Mouse (Mus musculus) kidney, embryonic 15.5 days (tissue): Measurements from ENCODE around the gene Ing4. TPM values are rescaled to one million over a fixed set of nuclear protein-coding genes. Genes with fewer than 3 reads are reported as not detected.

Experiments
- ATAC-seq: fragments of 200-750 bp; cut with Nextera tagmentation; replicated peaks from 2 replicates; pipeline ENCODE4 v1.8.0; 2017; ENCODE audit warnings: moderate TSS enrichment; ENCODE audit not compliant: low FRiP score
- H3K27ac ChIP-seq: fragments of 300-500 bp; sonication (generic); 2 replicates; pipeline ENCODE4 v1.5.1; 2015; ENCODE audit warnings: mild to moderate bottlenecking, inconsistent platforms
- H3K27me3 ChIP-seq: fragments of 300-500 bp; sonication (generic); 2 replicates; pipeline ENCODE4 v1.6.1; 2015; ENCODE audit warnings: inconsistent platforms
- H3K36me3 ChIP-seq: fragments of 300-500 bp; sonication (generic); 2 replicates; pipeline ENCODE4 v1.6.1; 2015; ENCODE audit warnings: inconsistent platforms
- H3K4me1 ChIP-seq: fragments of 300-500 bp; sonication (generic); 2 replicates; pipeline ENCODE4 v1.6.1; 2015; ENCODE audit warnings: inconsistent platforms
- H3K4me2 ChIP-seq: fragments of 300-500 bp; sonication (generic); 2 replicates; pipeline ENCODE4 v1.6.1; 2015; ENCODE audit warnings: moderate library complexity, mild to moderate bottlenecking, inconsistent platforms
- H3K4me3 ChIP-seq: fragments of 300-500 bp; sonication (generic); replicated peaks from 2 replicates; pipeline ENCODE4 v1.5.1; 2015; ENCODE audit warnings: mild to moderate bottlenecking, inconsistent platforms
- H3K9ac ChIP-seq: fragments of 300-500 bp; sonication (generic); 2 replicates; pipeline ENCODE4 v1.6.1; 2015; ENCODE audit warnings: mild to moderate bottlenecking, inconsistent platforms
- H3K9me3 ChIP-seq: fragments of 300-500 bp; sonication (generic); replicated peaks from 2 replicates; pipeline ENCODE4 v1.6.1; 2016; ENCODE audit warnings: inconsistent platforms
- WGBS: fragments of 180-500 bp; shearing (Covaris S2); methylation state at CpG from one replicate; pipeline ENCODE4 v1.1.7; 2015; ENCODE audit warnings: mixed read lengths; 5-methylcytosine and 5-hydroxymethylcytosine counted together
- microRNA-seq: library from miRNA; unstranded; fragments of <30 nt; microRNA quantifications from one replicate; pipeline ENCODE4, GENCODE M21; 2016
- polyA plus RNA-seq: library from polyadenylated mRNA; unstranded; fragments of >200 nt; fragmentation: Nextera tagmentation; extraction: Ambion mirVana; gene quantifications from 2 replicates; pipeline ENCODE4 v1.2.1, GENCODE M21; 2015

Gene Ing4
- polyA plus RNA-seq, 1 experiment from 2014 or later, result 138 TPM

GRCm38 (mm10) chr6:125095391-125096278 is 56.1 kb downstream of the Ing4 start, which contains the start of gene Chd4:
TSS of gene Chd4 (plus strand) at chr6:125095981.
- H3K9me3 ChIP-seq, result no peaks in the 10 kb centered on the region
- peak within 1 kb of the TSS; percentile 87 for H3K4me2 ChIP-seq
- no peaks in the 10 kb centered on the region for H3K27me3 ChIP-seq
- H3K27ac ChIP-seq, result peak within 1 kb of the TSS; percentile 99
- peak within 1 kb of the TSS; percentile 85 for H3K9ac ChIP-seq
- H3K4me1 ChIP-seq, result peaks cover 51% of the 10 kb centered on the region
- H3K36me3 ChIP-seq, result peaks cover 27% of the 10 kb centered on the region
- peak; percentile 79 for ATAC-seq
- H3K4me3 ChIP-seq, result peak within 1 kb of the TSS; percentile 97
- WGBS, result 2% methylated on average over 45 of the region's 45 CpGs

- Histone ChIP-seq H3K9me3 (no peaks in the 10 kb centered on the region), H3K36me3 (peaks cover 33% of the 10 kb centered on the region), H3K4me2 (peak overlapping the region; percentile 87), H3K4me1 (peaks cover 52% of the 10 kb centered on the region), H3K4me3 (peak overlapping the region; percentile 97), H3K27ac (peak overlapping the region; percentile 99), H3K27me3 (no peaks in the 10 kb centered on the region), H3K9ac (peak overlapping the region; percentile 85)
- WGBS, result 0% methylated on average over 12 of the region's 32 CpGs
- ATAC-seq, result no peak; the same call in 1 of the 2 replicates
These were observed 56.7 kb downstream of the Ing4 start for GRCm38 (mm10) chr6:125096279-125096596.

- Histone ChIP-seq H3K4me3 (peak overlapping the region; percentile 97), H3K9me3 (no peaks in the 10 kb centered on the region), H3K4me1 (peaks cover 54% of the 10 kb centered on the region), H3K27me3 (no peaks in the 10 kb centered on the region), H3K9ac (peak overlapping the region; percentile 85), H3K4me2 (peak overlapping the region; percentile 87), H3K36me3 (peaks cover 38% of the 10 kb centered on the region), H3K27ac (peak overlapping the region; percentile 99)
- WGBS, result under 1% methylated on average over 43 of the region's 44 CpGs
- peak; percentile 65 for ATAC-seq
These were observed 57.2 kb downstream of the Ing4 start for GRCm38 (mm10) chr6:125096597-125097345.

GRCm38 (mm10) chr6:125097346-125097689 is 57.8 kb downstream of the Ing4 start:
- under 1% methylated on average over 12 of the region's 12 CpGs for WGBS
- no peaks in the 10 kb centered on the region for H3K27me3 ChIP-seq
- ATAC-seq, result peak; percentile 19
- H3K36me3 ChIP-seq, result peaks cover 44% of the 10 kb centered on the region
- peak overlapping the region; percentile 85 for H3K9ac ChIP-seq
- peak overlapping the region; percentile 97 for H3K4me3 ChIP-seq
- H3K4me2 ChIP-seq, result peak overlapping the region; percentile 87
- no peaks in the 10 kb centered on the region for H3K9me3 ChIP-seq
- H3K27ac ChIP-seq, result peak overlapping the region; percentile 99
- peaks cover 54% of the 10 kb centered on the region for H3K4me1 ChIP-seq

- Histone ChIP-seq H3K4me1 (peaks cover 54% of the 10 kb centered on the region), H3K9ac (peak overlapping the region; percentile 85), H3K27me3 (no peaks in the 10 kb centered on the region), H3K9me3 (no peaks in the 10 kb centered on the region), H3K4me2 (peak overlapping the region; percentile 87), H3K36me3 (peaks cover 50% of the 10 kb centered on the region), H3K4me3 (peak overlapping the region; percentile 97), H3K27ac (peak overlapping the region; percentile 99)
- 17% methylated on average over 8 of the region's 8 CpGs for WGBS
- no peak for ATAC-seq
These were observed 58.4 kb downstream of the Ing4 start for GRCm38 (mm10) chr6:125097951-125098350.

GRCm38 (mm10) chr6:125098513-125098912 is 59.0 kb downstream of the Ing4 start:
- H3K36me3 ChIP-seq, result peaks cover 56% of the 10 kb centered on the region
- no peak for ATAC-seq
- 0 out of 2 replicates have a peak overlapping the region, but pooled peaks have one; percentile 70 for H3K27ac ChIP-seq
- peak overlapping the region; percentile 97 for H3K4me3 ChIP-seq
- H3K4me1 ChIP-seq, result peaks cover 54% of the 10 kb centered on the region
- peak overlapping the region; percentile 87 for H3K4me2 ChIP-seq
- WGBS, result 40% methylated on average over 3 of the region's 3 CpGs
- H3K9me3 ChIP-seq, result no peaks in the 10 kb centered on the region
- H3K27me3 ChIP-seq, result no peaks in the 10 kb centered on the region
- H3K9ac ChIP-seq, result peak overlapping the region; percentile 85; the same call in 1 of the 2 replicates

Small RNA genes lying within 50 kb of the gene (microRNA-seq; reads per million reads assigned to microRNA genes)
- not detected for gene Mir7045

Other genes starting within 250 kb of the Ing4 start
- gene Spsb2, start 231.1 kb upstream of the Ing4 start, polyA plus RNA-seq, result 15.3 and 18.2 TPM in 2 replicates
- gene Tpi1, start 225.5 kb upstream of the Ing4 start, polyA plus RNA-seq, result 717 and 755 TPM in 2 replicates
- 149 and 175 TPM in 2 replicates for gene Usp5, start 210.3 kb upstream of the Ing4 start, polyA plus RNA-seq
- gene Cdca3, start 210.2 kb upstream of the Ing4 start, polyA plus RNA-seq, result 178 and 185 TPM in 2 replicates
- 1.1 and 2.9 TPM in 2 replicates for gene Gnb3, start 199.5 kb upstream of the Ing4 start, polyA plus RNA-seq
- gene P3h3, start 182.0 kb upstream of the Ing4 start, polyA plus RNA-seq, result 23.7 and 28.6 TPM in 2 replicates
- 1.2 and 1.6 TPM in 2 replicates for gene Gpr162, start 175.8 kb upstream of the Ing4 start, polyA plus RNA-seq
- 0.06 and 0.26 TPM in 2 replicates for gene Cd4, start 151.5 kb upstream of the Ing4 start, polyA plus RNA-seq
- 1.7 and 1.8 TPM in 2 replicates for gene Lag3, start 128.1 kb upstream of the Ing4 start, polyA plus RNA-seq
- gene Ptms, start 119.7 kb upstream of the Ing4 start, polyA plus RNA-seq, result 320 TPM in 2 replicates
- 357 and 385 TPM in 2 replicates for gene Mlf2, start 108.4 kb upstream of the Ing4 start, polyA plus RNA-seq
- 163 and 164 TPM in 2 replicates for gene Cops7a, start 74.2 kb upstream of the Ing4 start, polyA plus RNA-seq
- 1.4 and 3.1 TPM in 2 replicates for gene Pianp, start 43.1 kb upstream of the Ing4 start, polyA plus RNA-seq
- 16.1 and 17.8 TPM in 2 replicates for gene Zfp384, start 30.6 kb upstream of the Ing4 start, polyA plus RNA-seq
- gene Acrbp, start 9.9 kb downstream of the Ing4 start, polyA plus RNA-seq, result 14.4 and 15.4 TPM in 2 replicates
- 0.33 and 0.55 TPM in 2 replicates for gene Lpar5, start 28.2 kb downstream of the Ing4 start, polyA plus RNA-seq
- gene Chd4, start 56.2 kb downstream of the Ing4 start, polyA plus RNA-seq, result 99.2 and 100 TPM in 2 replicates
- 65.0 and 69.0 TPM in 2 replicates for gene Nop2, start 92.1 kb downstream of the Ing4 start, polyA plus RNA-seq
- gene Iffo1, start 105.5 kb downstream of the Ing4 start, polyA plus RNA-seq, result 9.6 and 10.4 TPM in 2 replicates
- 2,116 and 2,124 TPM in 2 replicates for gene Gapdh, start 126.7 kb downstream of the Ing4 start, polyA plus RNA-seq
- gene Ncapd2, start 151.9 kb downstream of the Ing4 start, polyA plus RNA-seq, result 141 and 151 TPM in 2 replicates
- gene Mrpl51, start 152.0 kb downstream of the Ing4 start, polyA plus RNA-seq, result 220 and 238 TPM in 2 replicates
- 6.5 and 6.7 TPM in 2 replicates for gene Vamp1, start 175.8 kb downstream of the Ing4 start, polyA plus RNA-seq
- 5.4 and 6.1 TPM in 2 replicates for gene Tapbpl, start 192.1 kb downstream of the Ing4 start, polyA plus RNA-seq
- 1.8 and 2.8 TPM in 2 replicates for gene Cd27, start 197.2 kb downstream of the Ing4 start, polyA plus RNA-seq
- 0.19 and 0.24 TPM in 2 replicates for gene Tuba3a, start 246.3 kb downstream of the Ing4 start, polyA plus RNA-seq